In the genomic region with DNA sequence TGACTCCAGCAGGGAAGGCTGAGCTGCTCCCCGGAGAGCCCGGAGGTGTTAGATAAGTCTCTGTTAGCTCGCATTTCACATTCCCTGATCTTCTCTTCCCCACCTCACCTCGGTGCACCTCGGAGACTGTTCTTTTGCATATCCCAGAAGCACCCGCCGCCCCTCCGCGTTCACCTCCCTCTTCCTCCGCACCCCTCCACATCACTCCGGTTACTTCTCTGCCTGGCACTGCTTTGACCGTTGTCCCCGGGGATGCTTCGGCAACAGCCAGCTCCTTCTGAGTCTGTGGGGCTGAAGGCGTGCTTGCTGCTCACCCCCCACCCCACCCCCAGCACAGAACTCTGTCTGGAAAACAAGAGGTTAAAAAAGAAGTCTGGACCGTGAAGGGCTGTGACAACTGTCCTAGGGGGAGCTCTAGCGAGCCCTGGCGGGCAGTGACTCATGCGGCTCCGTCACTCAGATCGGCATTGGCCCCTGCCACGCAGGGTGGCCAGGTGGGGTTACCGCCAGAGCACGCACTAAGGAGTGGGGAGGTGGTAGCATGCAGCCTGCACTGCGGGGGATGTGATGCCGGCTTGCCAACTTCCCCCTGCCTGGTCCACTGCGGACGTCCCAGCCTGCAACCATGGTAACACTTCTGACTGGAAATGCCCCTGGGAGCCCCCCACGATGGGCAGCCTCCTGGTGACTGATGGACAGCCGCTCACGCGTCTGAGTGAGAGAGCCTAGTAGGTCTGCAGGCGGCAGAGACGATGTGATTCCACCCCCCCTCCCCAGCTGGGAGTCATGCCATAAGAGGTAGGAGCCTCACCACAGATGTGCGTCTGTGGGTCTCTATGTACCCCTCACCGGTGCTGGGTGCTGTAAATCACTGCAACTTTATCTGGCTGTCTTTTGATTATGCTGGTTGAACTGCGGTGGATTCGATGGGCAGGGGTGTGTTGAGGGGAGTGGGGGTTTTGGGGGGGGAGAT, we compare ENCODE assay signal across 8 mouse cellular contexts.
A peak's percentile ranks its signal among the peaks of the same experiment; 100 is the strongest.
DNase-seq lines count a peak whose midpoint lies in the region; ATAC-seq lines count a peak whose summit lies in the region.

No protein-coding gene starts in this region.

- no peaks in the 10 kb centered on the region for H3K36me3 ChIP-seq in intestine, embryonic 16.5 days (ENCODE audit: control insufficient read depth, insufficient read depth, low read length)
- peaks cover 3% of the 10 kb centered on the region; the same call in 1 of the 2 replicates for H3K36me3 ChIP-seq in limb, embryonic 13.5 days
- no peaks in the 10 kb centered on the region for H3K36me3 ChIP-seq in midbrain, embryonic 16.5 days (ENCODE audit: control insufficient read depth, insufficient read depth, low read length)

- peak overlapping the region; percentile 59 for H3K4me2 ChIP-seq in intestine, embryonic 16.5 days (ENCODE audit: low read depth, low read length)
- peak overlapping the region; percentile 74 for H3K4me2 ChIP-seq in limb, embryonic 13.5 days (replicated peaks)
- peak overlapping the region; percentile 87 for H3K4me2 ChIP-seq in midbrain, embryonic 16.5 days (ENCODE audit: low read length)

- H3K27me3 ChIP-seq in intestine, embryonic 16.5 days (replicated peaks; ENCODE audit: control insufficient read depth, insufficient read depth, low read length): no peaks in the 10 kb centered on the region; the same call in 1 of the 2 replicates
- 0 out of 2 replicates have a peak, but pooled peaks cover 4% of the 10 kb centered on the region for H3K27me3 ChIP-seq in limb, embryonic 13.5 days
- H3K27me3 ChIP-seq in midbrain, embryonic 16.5 days (ENCODE audit: control insufficient read depth, insufficient read depth, low read depth, low read length): no peaks in the 10 kb centered on the region

- WGBS in intestine, embryonic 16.5 days: 14% methylated on average over 38 of the region's 38 CpGs
- WGBS in limb, embryonic 13.5 days: 7% methylated on average over 38 of the region's 38 CpGs
- 2% methylated on average over 37 of the region's 38 CpGs for WGBS in midbrain, embryonic 16.5 days

- H3K4me1 ChIP-seq in intestine, embryonic 16.5 days (ENCODE audit: control insufficient read depth, insufficient read depth, low read length): peaks cover 4% of the 10 kb centered on the region; the same call in 1 of the 2 replicates
- peaks cover 20% of the 10 kb centered on the region for H3K4me1 ChIP-seq in limb, embryonic 13.5 days
- H3K4me1 ChIP-seq in midbrain, embryonic 16.5 days (ENCODE audit: control insufficient read depth, insufficient read depth, low read length): peaks cover 25% of the 10 kb centered on the region

- no peaks in the 10 kb centered on the region for H3K9me3 ChIP-seq in intestine, embryonic 16.5 days (ENCODE audit: control insufficient read depth, low read length)
- no peaks in the 10 kb centered on the region for H3K9me3 ChIP-seq in limb, embryonic 13.5 days
- H3K9me3 ChIP-seq in midbrain, embryonic 16.5 days (replicated peaks; ENCODE audit: control insufficient read depth, low read length, poor library complexity, severe bottlenecking): no peaks in the 10 kb centered on the region

- H3K4me3 ChIP-seq in intestine, embryonic 16.5 days (ENCODE audit: low read length): peak overlapping the region; percentile 29
- peak overlapping the region; percentile 40 for H3K4me3 ChIP-seq in limb, embryonic 13.5 days
- H3K4me3 ChIP-seq in midbrain, embryonic 16.5 days (ENCODE audit: low read depth, low read length): peak overlapping the region; percentile 56

- H3K9ac ChIP-seq in intestine, embryonic 16.5 days (ENCODE audit: low read depth, low read length): peak overlapping the region; percentile 14; the same call in 1 of the 2 replicates
- peak overlapping the region; percentile 54 for H3K9ac ChIP-seq in limb, embryonic 13.5 days
- H3K9ac ChIP-seq in midbrain, embryonic 16.5 days (ENCODE audit: low read depth, low read length): peak overlapping the region; percentile 71

- H3K27ac ChIP-seq in intestine, embryonic 16.5 days (ENCODE audit: low read length): no peak overlapping the region
- no peak overlapping the region for H3K27ac ChIP-seq in limb, embryonic 13.5 days
- H3K27ac ChIP-seq in midbrain, embryonic 16.5 days (ENCODE audit: low read length): peak overlapping the region; percentile 85

- ATAC-seq in intestine, embryonic 16.5 days: peak; percentile 70
- peak; percentile 86 for ATAC-seq in limb, embryonic 13.5 days (ENCODE audit: low FRiP score, low read depth)
- peak; percentile 80 for ATAC-seq in midbrain, embryonic 16.5 days
- ATAC-seq in megakaryocyte-erythroid progenitor cell, adult 5-6 weeks (replicated peaks; ENCODE audit: low FRiP score, low TSS enrichment, poor library complexity, severe bottlenecking): no peak

- DNase-seq in adrenal gland, postnatal 10 days: peak; percentile 69
- peak; percentile 79 to 82 for DNase-seq in cerebellum, postnatal 14 days
- DNase-seq in frontal cortex, postnatal 14 days (ENCODE audit: low spot score in 2 of 2): peak; percentile 48 to 60
- DNase-seq in spleen, postnatal 4 days (ENCODE audit: low spot score in 2 of 2): no peak

Comparison
In these comparisons a context has a peak if more than half of its experiments do, and no peak if none do; other contexts are left out.
1. DNase-seq: peak in adrenal gland, postnatal 10 days (single experiment), cerebellum, postnatal 14 days (2 of 2) and frontal cortex, postnatal 14 days (2 of 2); none in spleen, postnatal 4 days (0 of 2).
2. H3K9ac ChIP-seq: peak in every context shown above with its lines; median percentile 71 in midbrain, embryonic 16.5 days; 54 in limb, embryonic 13.5 days; 14 in intestine, embryonic 16.5 days.
3. Peak in every context shown above with its lines, with median percentiles within 50 percentile points of each other: H3K4me2 ChIP-seq and H3K4me3 ChIP-seq.